Mouse (Mus musculus): ENCODE data around the gene Kif3a.

GRCm38 (mm10) chr11:53621582-53622439, 54.6 kb downstream of the Kif3a start:
- TF ChIP-seq POLR2A (IDR thresholded peaks at IDR 0.05; ENCODE audit: borderline replicate concordance, control insufficient read depth, low read depth, low read length) (no peak), CTCF (IDR thresholded peaks at IDR 0.05; ENCODE audit: control insufficient read depth, insufficient read depth, low read length) (no peak)

Data from bone marrow, adult 2 months (tissue).